In the genomic region with DNA sequence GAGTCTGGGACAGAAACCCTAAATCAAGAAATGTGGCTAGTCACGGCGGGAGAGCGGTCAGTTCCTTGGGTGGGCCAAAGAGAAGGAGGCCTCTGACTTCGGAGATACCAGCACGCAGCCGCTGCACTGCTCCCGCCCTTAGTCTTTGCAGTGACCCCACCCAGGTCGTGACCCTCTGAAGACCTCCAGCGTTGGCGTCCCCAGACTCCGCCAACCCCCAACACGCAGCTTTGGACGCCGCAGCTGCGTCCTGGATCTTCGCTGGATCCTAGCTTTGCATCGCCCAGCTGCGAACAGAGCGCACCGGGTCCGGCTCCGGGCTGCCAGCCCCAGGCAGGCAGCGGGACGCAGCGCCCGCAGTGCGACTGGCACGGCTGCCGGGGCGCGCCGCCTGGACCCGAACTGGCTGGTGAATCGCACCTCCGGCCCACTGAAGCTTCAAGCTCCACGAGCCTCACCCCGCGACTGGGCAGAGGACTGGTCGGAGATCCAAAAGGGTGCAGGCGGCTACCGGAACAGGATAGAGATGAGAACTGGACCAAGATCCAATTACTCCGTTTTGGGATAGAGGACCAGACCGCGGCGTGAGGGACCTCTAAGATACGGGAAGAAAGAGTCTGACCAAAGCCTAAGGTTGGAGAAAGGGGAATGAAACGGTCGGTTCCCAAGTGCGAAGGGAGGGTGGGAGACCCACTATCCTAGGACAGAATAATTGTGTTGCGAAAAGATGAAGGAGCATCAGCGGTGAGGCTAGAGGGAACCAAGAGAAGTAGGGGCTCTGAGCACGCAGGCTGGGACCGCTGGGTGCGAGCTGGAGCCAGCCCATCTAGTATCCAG, we compare ENCODE assay signal across 9 mouse cellular contexts. TPM values are rescaled to one million over a fixed set of nuclear protein-coding genes. Genes with fewer than 3 reads are reported as not detected.
DNase-seq lines count a peak whose midpoint lies in the region; ATAC-seq and TF ChIP-seq lines count a peak whose summit lies in the region.
"Had no signal": no experiment of that assay in that cellular context is flagged by ENCODE, and none has a peak within 500 bp of the region (broad histone marks: within the 10 kb centered on the region; RNA-seq: fewer than 3 reads in every experiment).

No protein-coding gene starts in this region.

- peak overlapping the region; percentile 75 for H3K4me3 ChIP-seq in forebrain, embryonic 12.5 days (replicated peaks)
- H3K4me3 ChIP-seq in limb, embryonic 14.5 days (replicated peaks; ENCODE audit: low read length), result peak overlapping the region; percentile 60
- peak overlapping the region; percentile 64 for H3K4me3 ChIP-seq in olfactory bulb, adult 2 months (ENCODE audit: insufficient read depth, low read depth, low read length)

- peaks cover 70% of the 10 kb centered on the region for H3K27me3 ChIP-seq in forebrain, embryonic 12.5 days
- peaks cover 50% of the 10 kb centered on the region for H3K27me3 ChIP-seq in limb, embryonic 14.5 days (ENCODE audit: control insufficient read depth, insufficient read depth, low read length)

- peaks cover 31% of the 10 kb centered on the region for H3K4me1 ChIP-seq in forebrain, embryonic 12.5 days
- H3K4me1 ChIP-seq in limb, embryonic 14.5 days (ENCODE audit: control insufficient read depth, insufficient read depth, low read length), result no peaks in the 10 kb centered on the region; the same call in 1 of the 2 replicates
- H3K4me1 ChIP-seq in olfactory bulb, adult 2 months (ENCODE audit: control insufficient read depth, insufficient read depth, low read length), result peaks cover 18% of the 10 kb centered on the region

- no peak overlapping the region for H3K27ac ChIP-seq in forebrain, embryonic 12.5 days
- no peak overlapping the region for H3K27ac ChIP-seq in limb, embryonic 14.5 days (replicated peaks; ENCODE audit: low read depth, low read length)
- peak overlapping the region; percentile 5; the same call in 1 of the 2 replicates for H3K27ac ChIP-seq in olfactory bulb, adult 2 months (ENCODE audit: insufficient read depth, low read depth, low read length)

- H3K36me3 ChIP-seq in forebrain, embryonic 12.5 days (replicated peaks), result no peaks in the 10 kb centered on the region
- H3K36me3 ChIP-seq in limb, embryonic 14.5 days (ENCODE audit: control insufficient read depth, insufficient read depth, low read length), result no peaks in the 10 kb centered on the region

- DNase-seq in frontal cortex, postnatal 14 days (ENCODE audit: low spot score in 2 of 2), result no peak
- peak; percentile 48 to 56 for DNase-seq in right cerebral cortex, postnatal 10 days (ENCODE audit: low spot score in 2 of 2)
- no peak for DNase-seq in right cerebral cortex, postnatal 25 days
- no peak for DNase-seq in limb, embryonic 14.5 days (ENCODE audit: low spot score)
- no peak for DNase-seq in thymus, postnatal 36 days

- peak overlapping the region; percentile 97 for H3K4me2 ChIP-seq in forebrain, embryonic 12.5 days
- H3K4me2 ChIP-seq in limb, embryonic 14.5 days (replicated peaks; ENCODE audit: low read depth, low read length, severe bottlenecking), result peak overlapping the region; percentile 95

- under 1% methylated on average over 54 of the region's 54 CpGs for WGBS in forebrain, embryonic 12.5 days
- 1% methylated on average over 48 of the region's 54 CpGs for WGBS in limb, embryonic 14.5 days
- WGBS in olfactory bulb, adult 2 months, result under 1% methylated on average over 54 of the region's 54 CpGs

- no peak for TF ChIP-seq CTCF in olfactory bulb, adult 2 months (IDR thresholded peaks at IDR 0.05; ENCODE audit: insufficient read depth, low read depth, low read length)

- ATAC-seq in frontal cortex, adult (ENCODE audit: low TSS enrichment), result peak; percentile 22; the same call in 1 of the 2 replicates
- ATAC-seq in forebrain, embryonic 12.5 days (ENCODE audit: low FRiP score), result peak; percentile 0; the same call in 1 of the 2 replicates
- no peak for ATAC-seq in limb, embryonic 14.5 days (ENCODE audit: low FRiP score, low read depth)

- peak overlapping the region; percentile 71 for H3K9ac ChIP-seq in forebrain, embryonic 12.5 days
- 0 out of 2 replicates have a peak overlapping the region, but pooled peaks have one; percentile 7 for H3K9ac ChIP-seq in limb, embryonic 14.5 days (ENCODE audit: low read depth, low read length, severe bottlenecking)

- no peak for TF ChIP-seq POLR2A in limb, embryonic 14.5 days (IDR thresholded peaks at IDR 0.05; ENCODE audit: borderline replicate concordance, extremely low read depth, insufficient read depth, insufficient read length)
- TF ChIP-seq POLR2A in olfactory bulb, adult 2 months (IDR thresholded peaks at IDR 0.05; ENCODE audit: insufficient read depth, low read depth, low read length), result no peak

- no peaks in the 10 kb centered on the region for H3K9me3 ChIP-seq in forebrain, embryonic 12.5 days
- H3K9me3 ChIP-seq in limb, embryonic 14.5 days (ENCODE audit: control insufficient read depth, low read length), result no peaks in the 10 kb centered on the region

RNA-seq across cellular contexts. Expression of a gene that starts 1.0 kb away (rescaled TPM):
- 2.1 and 2.6 TPM in 2 replicates for polyA plus RNA-seq in forebrain, embryonic 12.5 days (2016; fragmentation: Nextera tagmentation; extraction: Ambion mirVana)
- polyA plus RNA-seq in limb, embryonic 14.5 days (2012; rRNA removed), result 1.7 and 2.4 TPM in 2 replicates
- 0.83 and 0.95 TPM in 2 replicates for polyA plus RNA-seq in limb, embryonic 14.5 days (2014; fragmentation: Nextera tagmentation; extraction: Ambion mirVana)
- not detected in 2 replicates for polyA plus RNA-seq in olfactory bulb, adult 2 months (2012; ENCODE audit: insufficient read depth, insufficient read length, low replicate concordance, missing spikeins)

RNA-seq across cellular contexts. Expression of a gene that starts 1.2 kb away (rescaled TPM):
- polyA plus RNA-seq in forebrain, embryonic 12.5 days (2016; fragmentation: Nextera tagmentation; extraction: Ambion mirVana), result not detected in 2 replicates
- polyA plus RNA-seq in limb, embryonic 14.5 days (2012; rRNA removed), result 0.04 TPM in 2 replicates
- polyA plus RNA-seq in limb, embryonic 14.5 days (2014; fragmentation: Nextera tagmentation; extraction: Ambion mirVana), result not detected in 2 replicates
- polyA plus RNA-seq in olfactory bulb, adult 2 months (2012; ENCODE audit: insufficient read depth, insufficient read length, low replicate concordance, missing spikeins), result not detected in 2 replicates
- polyA plus RNA-seq: C2C12 had no signal

RNA-seq across cellular contexts. Expression of a gene that starts 48.9 kb away (rescaled TPM):
- 178 and 180 TPM in 2 replicates for polyA plus RNA-seq in forebrain, embryonic 12.5 days (2016; fragmentation: Nextera tagmentation; extraction: Ambion mirVana)
- 130 and 142 TPM in 2 replicates for polyA plus RNA-seq in limb, embryonic 14.5 days (2012; rRNA removed)
- 154 and 168 TPM in 2 replicates for polyA plus RNA-seq in limb, embryonic 14.5 days (2014; fragmentation: Nextera tagmentation; extraction: Ambion mirVana)
- 159 TPM in 1 of 2 replicates, not detected in the other for polyA plus RNA-seq in olfactory bulb, adult 2 months (2012; ENCODE audit: insufficient read depth, insufficient read length, low replicate concordance, missing spikeins)

Comparison
In these comparisons a context has a peak if more than half of its experiments do, and no peak if none do; other contexts are left out.
1. DNase-seq: peak in right cerebral cortex, postnatal 10 days (2 of 2); none in frontal cortex, postnatal 14 days (0 of 2), right cerebral cortex, postnatal 25 days (single experiment), limb, embryonic 14.5 days (single experiment) and thymus, postnatal 36 days (0 of 2).
2. Peak in every context shown above with its lines, with median percentiles within 50 percentile points of each other: H3K4me3 ChIP-seq.